Mouse (Mus musculus) erythroblast, adult 5-6 weeks (primary cell): Measurements from ENCODE around the gene Chit1. TPM values are rescaled to one million over a fixed set of nuclear protein-coding genes. Genes with fewer than 3 reads are reported as not detected.

ENCODE experiments used
- ATAC-seq: replicated peaks from 2 replicates; pipeline ENCODE4 v1.8.0; 2016; ENCODE audit warnings: moderate number of reproducible peaks, mild to moderate bottlenecking, moderate TSS enrichment, inconsistent platforms; ENCODE audit not compliant: poor library complexity, low FRiP score, severe bottlenecking
- total RNA-seq, 2 experiments: library from RNA; stranded (forward) in 1 of 2; stranded (reverse) in 1 of 2; fragments of 150-400 nt in 1 of 2; fragments of 200-764, 138-1000 nt in 1 of 2; gene quantifications; 2 replicates each; pipeline versions ENCODE4 v1.2.3 to v1.2.4; 2015 to 2017; ENCODE audit warnings: low replicate concordance in 2 of 2

Chit1 gene
- total RNA-seq, 2 experiments from 2014 or later, result 2.9 TPM; not detected in 1

DNA sequence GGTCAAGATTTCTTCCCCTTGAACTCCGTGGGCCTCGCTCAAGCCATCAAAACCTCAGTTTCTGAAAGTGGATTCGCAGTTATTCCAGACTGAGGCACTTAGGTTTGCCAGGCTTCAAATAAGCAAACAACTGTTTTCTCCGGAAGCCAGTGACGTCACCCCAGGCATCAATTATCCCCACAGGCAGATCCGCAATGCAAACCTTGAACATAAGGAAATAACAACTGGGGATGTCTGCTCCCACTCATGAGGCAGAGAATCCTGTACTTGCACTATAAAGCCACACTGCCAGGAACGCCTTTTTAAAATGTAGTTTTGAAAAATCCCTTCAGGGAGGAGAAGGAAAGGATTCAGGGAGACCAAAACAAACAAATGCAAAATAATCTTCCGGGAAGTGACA lies 4.4 kb downstream of the Chit1 start:
- ATAC-seq, result no peak

DNA sequence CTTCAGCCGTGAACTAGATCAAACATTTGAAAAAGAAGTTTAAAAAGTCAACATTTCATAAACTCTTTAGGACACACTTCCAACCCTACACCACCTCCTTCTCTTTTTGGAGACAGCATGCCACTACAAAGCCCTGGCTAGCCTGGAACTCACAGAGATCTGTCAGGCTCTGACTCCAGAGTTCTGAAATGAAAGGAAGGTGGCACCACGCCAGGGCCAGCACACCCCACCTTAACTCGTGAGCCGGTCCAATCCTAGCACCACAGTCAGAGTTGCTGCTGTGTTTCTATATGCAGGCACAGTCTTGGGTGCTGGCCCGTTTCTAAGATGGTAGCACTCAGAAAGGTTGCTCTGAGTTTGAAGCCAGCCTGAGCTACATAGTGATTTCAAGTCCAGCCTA lies 6.1 kb downstream of the Chit1 start:
- no peak for ATAC-seq

DNA sequence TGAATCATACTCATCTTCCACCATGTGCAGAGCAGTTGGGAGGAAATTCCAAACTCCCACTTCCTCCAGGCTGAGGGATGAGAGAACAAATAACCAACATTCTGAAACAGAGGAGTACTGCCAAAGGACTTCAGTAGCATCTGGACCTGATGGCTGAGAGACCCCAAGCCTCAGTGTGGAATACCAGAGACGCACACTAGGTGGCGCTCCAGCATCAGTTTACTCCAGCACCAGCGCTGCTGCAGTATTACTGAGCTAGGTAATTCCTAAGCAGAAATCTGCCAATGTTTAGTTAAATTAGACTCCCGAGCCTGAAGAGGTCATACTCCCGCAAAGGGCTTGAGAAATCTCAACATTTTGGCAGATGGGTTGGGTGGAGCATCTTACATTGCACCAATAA lies 9.1 kb downstream of the Chit1 start:
- peak; percentile 78 for ATAC-seq

DNA sequence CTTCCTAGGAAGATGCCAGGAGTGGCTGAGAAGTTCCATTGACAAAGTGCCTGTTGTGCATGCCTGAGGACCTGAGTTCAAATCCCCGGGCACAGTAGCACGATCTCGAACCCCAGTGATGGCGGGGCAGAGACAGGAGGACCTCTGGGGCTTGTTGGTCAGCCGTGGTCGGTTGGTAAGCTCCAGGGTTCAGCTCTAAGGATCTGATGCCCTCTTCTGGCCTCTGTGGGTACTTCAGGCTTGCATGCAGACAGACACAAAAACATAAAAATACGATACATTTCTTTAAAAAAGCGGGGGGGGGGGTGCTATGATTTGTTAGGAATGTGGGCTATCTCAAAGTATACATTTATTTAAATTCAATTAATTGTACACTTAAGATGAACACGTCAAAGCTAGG lies 11.2 kb downstream of the Chit1 start:
- peak; percentile 83 for ATAC-seq

DNA sequence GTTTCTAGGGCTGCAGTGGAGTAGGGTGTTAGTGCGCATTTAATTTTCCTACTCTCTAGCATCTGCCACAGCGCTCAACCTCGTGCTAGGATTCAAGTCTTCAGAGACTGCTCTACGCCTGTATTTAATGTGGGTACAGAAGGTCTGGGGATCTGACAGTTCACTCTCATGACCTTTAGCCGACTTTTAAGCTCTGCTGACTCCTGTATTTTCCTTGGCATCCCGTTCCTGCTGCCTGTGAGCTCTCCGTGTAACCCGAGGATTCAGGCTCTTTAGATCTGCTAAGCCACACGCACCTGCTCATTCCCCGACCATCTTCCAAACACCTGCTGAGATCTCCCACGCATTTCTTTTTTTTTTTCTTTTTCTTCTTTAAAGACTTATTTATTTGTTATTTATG lies 22.3 kb downstream of the Chit1 start:
- ATAC-seq, result no peak

DNA sequence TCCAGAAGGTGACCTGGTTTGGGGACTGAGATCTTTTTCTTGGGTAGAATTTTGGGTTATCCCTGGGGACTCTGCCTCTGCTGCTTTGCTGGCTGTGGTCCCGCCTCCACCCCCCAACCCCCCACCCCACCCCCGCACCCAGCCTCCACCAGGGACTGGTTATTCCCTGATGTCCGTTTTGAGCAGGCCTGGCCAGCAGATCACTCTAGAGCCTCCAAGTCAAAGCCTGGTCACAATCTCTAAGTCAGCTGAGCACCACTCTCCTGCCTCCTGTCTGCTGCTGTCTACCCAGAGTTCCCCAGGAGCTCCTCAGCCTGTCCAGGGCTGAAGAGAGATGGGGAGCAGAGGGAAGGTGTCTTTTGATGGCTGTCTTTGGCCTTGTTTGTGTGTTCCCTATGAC lies 25.3 kb downstream of the Chit1 start:
- no peak for ATAC-seq

DNA sequence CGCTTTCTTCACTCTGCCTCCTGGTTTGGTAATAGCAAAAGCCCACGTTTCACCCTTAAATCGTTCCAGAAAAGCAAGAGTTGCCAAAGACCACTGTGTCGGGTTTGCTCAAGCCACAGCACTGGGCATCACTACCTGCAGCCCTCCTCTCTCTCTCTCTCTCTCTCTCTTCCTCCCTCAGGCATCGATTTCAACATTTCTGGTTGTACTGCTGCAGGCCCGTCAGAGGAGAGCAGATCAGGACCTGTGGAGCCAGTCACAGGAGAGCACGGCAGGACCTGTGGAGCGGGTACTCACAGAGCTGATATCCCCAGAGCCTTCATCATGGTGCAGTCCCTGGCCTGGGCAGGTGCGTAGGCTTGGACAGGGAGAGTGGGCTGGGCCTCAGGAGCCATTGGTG lies 27.4 kb downstream of the Chit1 start:
- no peak for ATAC-seq

DNA sequence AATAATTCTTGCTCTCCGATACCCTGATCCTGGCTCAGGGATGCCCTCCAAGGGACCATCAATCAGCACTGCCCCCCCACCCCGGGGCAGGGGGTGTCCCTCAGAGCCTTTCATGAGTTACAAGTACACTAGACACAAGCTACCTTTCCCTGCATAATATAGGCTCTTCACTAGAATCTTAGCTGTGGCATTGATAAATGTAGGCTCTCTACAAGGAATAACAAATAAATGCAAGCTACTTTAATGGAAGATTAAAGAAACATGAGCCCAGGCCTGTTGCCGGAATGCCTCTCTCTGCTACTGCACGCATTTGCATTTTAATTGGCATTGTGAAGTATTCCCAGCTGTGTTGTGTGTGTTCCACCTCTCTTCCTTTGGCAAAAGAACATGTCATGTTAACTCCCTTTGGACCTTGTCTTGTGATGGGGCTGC lies 31.3 kb downstream of the Chit1 start:
- no peak for ATAC-seq

DNA sequence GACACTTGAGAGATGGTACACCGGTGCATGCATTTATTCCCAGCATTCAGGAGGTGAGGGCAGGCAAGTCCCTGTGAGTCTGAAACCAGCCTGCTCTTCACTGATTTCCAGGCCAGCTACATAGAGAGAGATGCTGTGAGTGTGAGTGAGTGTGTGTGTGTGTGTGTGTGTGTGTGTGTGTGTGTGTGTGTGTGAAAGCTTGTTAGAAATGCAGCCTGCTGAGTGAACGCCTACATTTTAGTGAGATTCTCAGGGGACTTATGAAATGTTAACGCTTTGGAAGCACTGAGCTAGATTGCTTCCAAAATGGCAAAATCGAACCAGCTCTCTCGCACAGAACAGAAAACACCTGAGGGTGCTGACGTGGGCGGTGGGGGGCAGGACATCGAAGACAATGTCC lies 35.0 kb downstream of the Chit1 start:
- no peak for ATAC-seq

DNA sequence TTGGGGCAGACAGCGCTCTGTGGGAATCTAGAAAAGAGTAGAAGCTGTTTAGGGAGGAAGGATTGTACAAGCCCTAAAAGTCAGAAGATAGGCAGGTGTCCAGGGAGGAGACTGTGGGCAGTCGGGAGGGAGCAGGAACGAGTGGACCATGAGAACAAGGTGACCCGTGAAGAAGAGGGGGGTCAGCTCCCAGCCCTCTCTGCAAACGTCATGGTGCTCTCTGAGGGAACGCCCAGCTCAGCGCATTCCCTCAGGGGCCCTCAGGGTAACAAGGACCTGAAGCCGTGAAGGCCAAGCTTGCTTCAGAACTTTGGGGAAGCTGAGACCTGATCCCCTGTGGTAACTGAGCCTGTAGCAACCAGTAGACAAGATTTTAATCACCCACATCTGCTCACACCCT lies 39.0 kb downstream of the Chit1 start:
- no peak for ATAC-seq

DNA sequence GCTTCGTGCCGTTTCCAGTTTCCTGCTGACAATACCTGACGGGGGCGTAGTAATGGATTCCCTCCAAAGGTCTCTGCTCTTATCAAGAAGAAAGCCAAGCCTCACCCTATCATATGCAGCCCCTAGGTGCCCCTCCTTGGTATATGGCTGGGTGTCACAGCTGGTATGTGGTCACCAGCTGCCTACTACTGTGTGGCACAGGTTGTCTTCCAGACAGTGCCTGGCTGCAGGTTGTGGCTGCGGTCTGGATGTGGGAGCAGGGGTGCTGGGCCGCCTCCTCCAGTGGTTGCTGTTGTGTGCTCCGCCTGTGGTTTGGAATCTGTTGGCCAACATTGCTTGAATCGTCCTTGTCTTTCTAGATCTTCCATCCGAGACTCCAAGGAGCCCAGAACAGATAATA lies 39.7 kb downstream of the Chit1 start:
- ATAC-seq, result no peak

DNA sequence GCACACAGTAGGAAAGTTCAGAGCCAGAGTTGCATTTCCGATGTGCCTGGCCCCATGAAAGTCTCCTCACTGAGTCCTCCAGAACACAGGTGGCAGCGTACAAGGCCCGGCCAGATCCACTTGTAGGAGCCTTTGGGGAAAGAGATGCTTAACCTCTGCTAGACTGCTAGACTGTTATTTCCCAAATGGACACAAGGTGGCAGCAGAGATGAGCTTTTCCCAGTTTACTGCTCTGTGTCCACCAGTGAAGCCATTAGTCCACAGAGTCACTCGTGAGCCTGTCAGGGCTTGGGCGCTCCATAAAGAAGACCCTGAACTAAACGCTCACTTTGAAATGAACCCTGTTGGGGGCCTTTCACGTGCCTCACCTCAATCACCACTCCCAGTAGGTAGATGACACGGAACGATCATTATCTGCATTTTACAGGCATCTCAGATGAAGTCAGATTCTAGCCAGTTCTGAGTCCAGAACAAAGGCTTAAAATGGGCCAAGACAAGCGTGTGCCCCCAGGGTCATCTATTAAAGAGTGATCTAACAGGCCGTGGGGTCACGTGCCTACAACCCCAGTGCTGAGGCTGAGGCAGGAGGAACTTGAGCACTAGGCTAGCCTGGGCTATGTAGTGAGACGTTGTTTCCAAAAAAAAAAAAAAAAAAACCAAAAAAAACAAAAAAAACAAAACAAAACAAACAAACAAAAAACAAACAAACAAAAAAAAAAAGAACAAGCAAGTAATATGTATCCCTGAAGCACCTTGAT lies 40.8 kb downstream of the Chit1 start:
- peak; percentile 73 for ATAC-seq

DNA sequence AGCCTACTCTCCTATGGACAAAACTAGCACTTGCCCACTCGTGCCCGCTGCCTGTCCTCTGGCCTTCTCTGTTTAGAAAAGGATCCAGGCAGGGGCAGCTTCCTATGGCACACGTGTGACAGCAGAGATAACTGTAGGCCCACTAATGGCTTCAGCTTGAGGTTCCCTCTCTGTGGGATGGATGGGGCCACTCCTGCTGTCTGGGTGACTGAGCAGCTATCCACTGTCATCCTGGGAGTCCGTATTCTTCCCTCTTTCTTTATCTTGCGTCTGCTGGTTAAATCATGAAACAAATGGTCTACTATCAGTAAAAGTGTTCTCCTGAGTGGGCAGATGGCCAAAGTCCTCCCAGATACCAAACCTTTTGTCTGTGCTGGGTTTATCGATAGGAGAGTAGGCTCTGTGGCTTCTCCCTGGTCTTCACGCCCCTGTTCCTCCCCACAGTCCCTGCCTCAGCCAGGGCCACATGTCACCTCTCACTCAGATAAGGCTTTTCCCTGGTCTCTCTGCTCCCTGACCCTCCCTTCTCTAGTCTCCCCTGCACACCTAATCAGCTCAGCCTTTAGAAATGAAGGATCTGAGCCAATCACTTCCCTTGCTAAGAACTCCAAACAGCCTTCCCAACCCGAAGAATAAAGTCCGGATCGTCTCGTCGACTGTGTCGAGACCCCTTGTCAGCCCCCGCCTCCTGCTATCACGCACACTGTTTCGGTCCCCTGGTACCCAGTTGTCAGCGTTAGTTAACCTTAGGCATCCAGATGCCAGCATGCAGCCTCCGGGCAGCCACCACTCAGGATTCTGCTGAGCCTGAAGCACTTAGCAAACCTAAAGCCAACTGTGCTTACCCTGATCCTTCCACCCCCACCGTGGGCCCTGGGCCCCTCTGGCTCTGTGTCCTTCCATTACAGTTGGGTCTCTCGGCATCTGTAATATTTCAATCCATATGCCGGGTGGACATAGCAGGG lies 41.9 kb downstream of the Chit1 start:
- ATAC-seq, result no peak

DNA sequence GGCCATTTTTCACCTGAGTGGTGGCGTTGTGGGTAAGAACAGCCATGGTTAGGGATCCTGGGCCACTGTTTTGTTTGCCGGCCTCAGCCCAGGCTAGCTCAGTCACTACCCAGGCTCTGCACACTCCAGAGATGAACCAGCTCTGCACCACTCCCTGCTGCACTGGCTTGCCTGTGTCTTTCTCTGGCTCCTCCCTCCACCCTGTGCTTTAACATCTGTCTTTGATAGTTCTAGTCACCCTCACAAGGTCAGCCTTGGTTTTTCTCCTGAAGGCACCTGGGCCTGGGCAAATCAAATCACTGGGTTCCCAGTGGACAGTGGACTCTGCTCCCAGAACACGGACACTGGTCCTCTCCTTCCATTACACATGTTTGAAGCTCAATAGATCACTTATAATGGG lies 43.1 kb downstream of the Chit1 start:
- no peak for ATAC-seq

DNA sequence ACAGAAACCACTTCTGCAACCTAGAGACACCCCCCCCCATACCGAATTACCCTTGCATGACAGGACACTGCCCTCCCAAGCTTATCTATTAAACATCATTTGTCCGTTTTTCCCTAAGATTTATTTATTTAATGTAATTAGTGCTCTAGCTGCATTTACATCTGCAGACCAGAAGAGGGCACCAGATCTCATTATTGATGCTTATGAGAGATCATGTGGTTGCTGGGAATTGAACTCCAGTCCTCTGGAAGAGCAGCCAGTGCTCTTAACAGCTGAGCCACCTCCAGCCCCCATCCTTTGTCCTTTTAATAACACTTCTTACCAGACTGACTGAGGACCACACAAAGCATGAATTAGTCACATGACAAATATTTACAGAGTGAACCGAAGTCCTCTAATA lies 43.6 kb downstream of the Chit1 start:
- ATAC-seq, result no peak

DNA sequence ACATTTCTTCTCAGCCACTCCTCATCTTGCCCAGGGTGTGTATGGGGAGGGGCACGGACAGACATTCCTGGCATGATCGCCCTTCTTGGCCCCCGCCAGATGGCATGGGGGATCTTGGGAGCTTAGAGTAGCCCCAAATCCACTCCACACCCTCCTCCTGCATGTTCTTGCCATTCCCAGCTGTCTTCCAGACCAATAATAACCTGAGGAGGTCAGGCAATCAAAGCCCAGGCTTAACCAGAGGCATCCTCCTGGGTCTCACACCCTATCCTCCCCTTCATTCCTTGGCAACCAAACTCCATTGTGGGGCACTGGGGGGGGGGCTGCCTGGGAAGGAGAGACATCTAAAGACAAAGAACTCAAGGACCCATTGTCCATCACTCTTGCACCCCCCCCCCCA lies 49.4 kb downstream of the Chit1 start:
- ATAC-seq, result no peak

DNA sequence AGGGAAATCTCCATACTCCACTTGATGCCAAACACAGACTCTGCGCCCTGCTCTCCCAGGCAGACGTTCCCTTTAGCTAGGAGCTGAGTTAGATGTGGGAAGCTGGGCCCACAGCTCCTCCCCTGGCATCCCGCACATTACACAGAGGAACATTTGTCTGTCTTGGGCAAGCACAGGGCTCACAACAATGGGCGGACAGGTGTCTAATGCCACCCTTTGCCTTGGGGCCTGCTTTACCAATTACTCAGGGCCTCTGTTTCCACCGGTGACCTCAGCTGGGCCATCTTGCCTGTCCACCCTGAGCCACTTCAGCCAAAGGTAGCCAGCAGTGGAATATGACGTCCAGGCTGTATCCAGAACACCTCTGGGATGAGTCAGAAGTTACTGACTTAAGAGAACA lies 50.4 kb downstream of the Chit1 start:
- ATAC-seq, result no peak

DNA sequence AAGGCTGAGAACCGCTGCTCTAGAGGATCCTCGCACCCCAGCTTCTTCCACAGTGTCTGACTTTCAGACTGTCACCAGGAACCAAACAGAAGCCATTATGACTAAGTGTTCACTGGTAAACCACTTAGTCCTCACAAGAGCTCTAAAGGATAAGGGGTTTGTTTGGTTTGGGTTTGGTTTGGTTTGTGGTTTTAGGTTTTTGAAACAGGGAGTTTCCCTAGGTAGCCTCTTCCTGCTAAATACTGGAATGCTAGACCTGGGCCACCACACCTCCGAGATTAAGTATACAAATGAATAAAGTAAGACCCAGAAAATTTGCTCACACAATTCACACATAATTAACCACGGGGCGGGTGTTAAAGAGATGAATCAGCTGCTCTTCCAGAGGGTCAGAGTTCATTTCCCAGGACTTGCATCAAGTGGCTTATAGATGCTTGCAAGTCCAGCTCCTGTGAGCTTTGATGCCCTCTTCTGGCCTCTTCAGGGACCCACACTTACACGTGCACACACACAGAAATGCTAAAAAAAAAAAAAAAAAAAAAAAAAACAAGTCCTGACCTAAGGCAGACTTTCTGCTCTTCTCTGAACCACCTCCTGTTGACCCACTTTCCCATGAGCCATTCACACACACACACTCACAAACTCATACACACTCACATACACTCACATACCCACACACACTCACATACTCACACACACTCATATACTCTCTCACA lies 51.6 kb downstream of the Chit1 start:
- no peak for ATAC-seq

DNA sequence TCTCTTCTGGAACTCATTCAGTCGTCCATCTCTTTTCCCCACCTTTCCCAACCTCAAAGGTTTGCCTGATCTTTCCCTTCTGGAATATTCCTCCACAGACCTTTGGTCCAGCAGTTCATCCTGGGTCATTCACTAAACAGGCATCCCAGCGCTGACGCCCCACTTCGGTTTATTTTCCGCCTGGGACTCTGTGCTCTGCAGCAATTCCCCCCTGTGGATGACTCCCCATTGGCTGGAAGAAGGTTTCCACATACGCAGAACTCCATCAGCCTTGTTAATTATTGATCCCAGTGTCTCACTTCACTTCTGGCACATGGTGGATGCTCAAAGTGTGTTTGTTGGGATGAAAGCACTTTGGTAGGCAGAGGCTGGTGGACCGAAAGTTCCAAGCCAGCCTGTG lies 52.4 kb downstream of the Chit1 start:
- ATAC-seq, result no peak

DNA sequence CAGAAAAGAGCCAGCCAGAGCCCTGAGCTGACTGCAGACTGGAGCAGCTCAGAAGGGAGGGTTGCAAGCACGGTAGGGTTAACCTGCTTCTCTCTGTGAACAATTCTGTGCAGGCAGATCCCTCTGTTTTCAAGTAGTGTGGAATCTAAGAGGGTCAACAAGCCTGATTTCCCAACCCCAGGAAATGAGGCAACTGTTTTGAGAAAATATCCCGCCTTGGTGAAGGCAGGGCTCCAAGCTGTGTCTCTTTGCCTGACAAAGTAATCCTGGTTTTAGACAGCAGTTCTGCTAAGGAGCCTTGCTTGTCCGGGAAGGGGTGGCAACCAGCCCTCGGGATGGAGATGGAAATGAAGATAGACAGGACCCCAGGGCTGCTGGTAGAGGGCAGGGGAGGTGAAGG lies 53.4 kb downstream of the Chit1 start:
- ATAC-seq, result no peak

DNA sequence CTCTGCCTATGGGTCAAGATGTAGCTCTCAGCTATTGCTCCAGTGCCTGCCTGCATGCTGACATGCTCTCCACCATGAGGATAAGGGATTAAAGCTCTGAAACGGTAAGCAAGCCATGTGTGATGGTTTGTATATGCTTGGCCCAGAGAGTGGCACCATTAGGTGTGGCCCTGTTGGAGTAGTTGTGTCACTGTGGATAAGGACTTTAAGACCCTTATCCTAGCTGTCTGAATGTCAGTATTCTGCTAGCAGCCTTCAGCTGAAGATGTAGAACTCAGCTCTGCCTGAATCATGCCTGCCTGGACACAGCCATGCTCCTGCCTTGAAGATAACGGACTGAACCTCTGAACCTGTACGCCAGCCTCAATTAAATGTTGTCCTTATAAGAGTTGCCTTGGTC lies 55.5 kb downstream of the Chit1 start:
- no peak for ATAC-seq
